Mouse (Mus musculus): ENCODE measurements at regions not wholly inside any gene's neighbourhood (a gene's known extent, or its start where the extent isn't known, plus 50 kb on each side); places are given as distances from the start of the nearest gene placed in this dataset.
A peak's percentile ranks its signal among the peaks of the same experiment; 100 is the strongest.

- DNase-seq (ENCODE audit: low read depth in 1 of 2, low spot score in 2 of 2) = peak in 1 of 2 experiments; percentile 2
These were observed 60.2 kb upstream of the Btbd35f28 start for GRCm38 (mm10) chrX:4136135-4136534.

All from monocyte, adult 2 months (primary cell).